Mouse (Mus musculus): ENCODE results near the gene Ghdc.

GRCm38 (mm10) chr11:100766726-100767125 lies 4.0 kb downstream of the Ghdc start:
- no peak for TF ChIP-seq CTCF (IDR thresholded peaks at IDR 0.05)
- no peak for TF ChIP-seq EP300 (IDR thresholded peaks at IDR 0.05)

Data from lung, postnatal 0 days (tissue).